Mouse (Mus musculus) heart, postnatal 0 days (tissue): Measurements from ENCODE around the gene Mettl1.

ENCODE experiments used
- CTCF ChIP-seq: IDR thresholded peaks from 2 replicates; pipeline ENCODE4 v1.5.1; 2016; ENCODE audit warnings: antibody characterized with exemption, control low read depth, low read depth
- EP300 ChIP-seq: IDR thresholded peaks from 2 replicates; pipeline ENCODE4 v1.6.1; 2016; ENCODE audit warnings: antibody characterized with exemption, low read depth

DNA sequence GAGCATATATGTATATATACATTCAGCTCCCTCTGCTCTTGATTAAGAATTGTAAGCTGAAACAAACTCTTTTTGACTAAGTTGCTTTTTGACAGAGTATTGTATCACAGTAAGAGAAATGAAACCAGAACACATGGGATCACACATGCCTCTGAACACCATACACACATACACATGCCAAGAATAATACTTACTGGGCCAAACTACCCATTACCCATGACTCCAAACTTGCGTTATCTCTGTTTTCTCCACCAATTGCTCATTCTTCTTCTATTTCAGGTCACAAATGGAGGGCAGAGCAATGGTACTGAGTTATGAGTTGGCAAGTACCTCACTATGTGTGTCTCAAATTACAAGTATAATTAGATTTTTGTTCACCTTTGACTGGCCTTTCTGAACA is 32.8 kb downstream of the Mettl1 start:
- TF ChIP-seq EP300 (no peak), CTCF (no peak)
